Mouse (Mus musculus): ENCODE data around the gene Tmem251.

Tmem251 gene

DNA sequence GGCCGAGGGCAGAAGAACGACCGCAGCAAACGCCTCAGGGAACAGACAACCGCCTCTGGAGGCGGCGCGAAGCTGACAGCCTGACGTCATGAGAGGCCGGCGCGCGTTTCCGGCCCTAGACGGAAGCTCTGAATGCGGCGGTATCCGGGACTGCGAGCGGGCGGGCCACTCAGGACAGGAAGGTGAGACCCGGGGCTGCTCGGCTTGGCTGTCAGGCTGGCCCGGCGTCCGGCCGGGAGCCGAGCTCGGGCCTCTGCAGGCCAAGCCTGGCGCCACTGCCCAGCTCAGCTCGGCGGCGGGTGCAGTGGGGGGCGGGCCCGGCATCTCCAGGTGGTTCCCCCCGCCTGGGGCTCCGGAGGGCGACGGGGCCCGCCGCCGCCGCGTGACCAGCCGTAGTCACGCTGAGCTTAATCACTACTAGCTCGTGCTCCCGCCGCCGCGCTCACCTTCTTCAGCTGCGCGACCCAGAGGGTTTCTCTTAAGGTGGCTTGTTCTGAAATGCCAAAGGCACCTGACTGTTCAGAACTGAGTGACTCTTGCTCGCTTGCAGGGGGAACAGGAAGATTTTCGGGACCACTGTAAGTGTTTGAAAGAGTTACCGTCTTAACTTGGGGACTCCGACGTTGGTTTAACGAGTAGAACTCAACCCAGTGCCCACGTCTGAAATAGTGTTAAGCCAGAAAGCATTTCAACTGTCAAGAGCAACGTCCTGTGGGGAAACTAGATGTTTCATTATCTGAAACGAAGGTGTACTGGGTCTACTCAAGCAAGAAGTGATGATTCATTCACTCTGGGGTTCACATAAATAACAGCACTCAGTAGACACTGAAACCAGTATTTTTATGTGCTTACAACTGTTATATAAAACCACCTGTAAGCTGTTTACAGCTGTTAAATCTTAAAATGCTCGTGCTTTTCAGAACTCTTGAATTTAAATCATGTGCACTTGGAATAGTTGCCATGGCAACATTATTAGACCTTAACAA, at the start of gene Tmem251, which contains the start of gene Moap1:
Gene Tmem251 (plus strand): TSS at position 174 of the 986 bp plus-strand sequence.
Gene Moap1 (minus strand): TSS at position 73 of the 986 bp plus-strand sequence.
- H3K36me3 ChIP-seq (ENCODE audit: control insufficient read depth, insufficient read depth, low read length, poor library complexity, severe bottlenecking), result no peaks in the 10 kb centered on the region

DNA sequence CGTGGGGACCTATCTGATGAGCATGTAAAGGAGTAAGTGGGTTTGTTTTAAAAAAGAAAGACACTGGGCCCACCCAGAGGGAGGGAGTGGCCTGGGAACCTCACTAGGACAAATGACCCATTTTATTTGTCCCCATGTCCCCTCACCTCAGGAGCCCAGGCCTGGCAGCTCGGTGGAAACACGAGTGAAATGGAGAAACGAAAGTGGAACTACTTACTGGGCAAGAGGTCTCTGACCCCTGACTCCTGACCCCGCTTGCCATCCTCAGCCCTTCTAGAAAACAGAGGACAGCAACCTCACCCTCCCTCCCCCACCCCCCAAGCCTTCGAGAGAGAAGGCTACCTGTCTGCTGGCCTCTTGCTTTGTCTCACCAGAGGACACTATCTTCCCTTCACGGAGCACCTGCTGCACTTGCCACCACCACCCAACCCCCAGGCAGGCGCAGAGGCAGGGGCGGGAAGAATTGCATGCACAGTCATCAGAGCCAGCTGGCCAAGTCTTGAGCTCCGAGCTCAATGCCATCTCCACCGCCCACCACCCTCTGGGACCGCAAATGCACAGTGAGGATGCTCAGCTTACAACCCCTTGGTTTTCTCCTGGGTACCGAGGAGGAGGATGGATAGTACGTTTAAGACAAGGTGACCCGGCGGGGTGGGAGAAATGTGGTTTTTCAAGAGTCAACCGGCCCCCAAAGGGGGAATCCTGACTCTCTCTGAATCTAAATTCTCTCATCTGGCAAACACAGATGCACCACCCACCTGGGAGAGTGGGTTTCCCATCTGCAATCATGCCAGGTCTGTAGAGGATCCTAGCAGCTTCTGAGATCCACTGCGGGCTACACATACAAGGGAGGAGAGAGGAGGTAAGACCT, 48.0 kb upstream of the Tmem251 start:
- H3K27me3 ChIP-seq (ENCODE audit: control insufficient read depth, insufficient read depth, low read length, poor library complexity, severe bottlenecking), result no peaks in the 10 kb centered on the region
- DNase-seq (ENCODE audit: low read depth, low spot score), result no peak
- no peaks in the 10 kb centered on the region for H3K36me3 ChIP-seq (ENCODE audit: control insufficient read depth, insufficient read depth, low read length, poor library complexity, severe bottlenecking)

More for the DNA sequence above, at the start of gene Tmem251, which contains the start of gene Moap1:
- DNase-seq (ENCODE audit: low read depth, low spot score), result peak; percentile 93
- H3K27me3 ChIP-seq (ENCODE audit: control insufficient read depth, insufficient read depth, low read length, poor library complexity, severe bottlenecking), result no peaks in the 10 kb centered on the region

DNA sequence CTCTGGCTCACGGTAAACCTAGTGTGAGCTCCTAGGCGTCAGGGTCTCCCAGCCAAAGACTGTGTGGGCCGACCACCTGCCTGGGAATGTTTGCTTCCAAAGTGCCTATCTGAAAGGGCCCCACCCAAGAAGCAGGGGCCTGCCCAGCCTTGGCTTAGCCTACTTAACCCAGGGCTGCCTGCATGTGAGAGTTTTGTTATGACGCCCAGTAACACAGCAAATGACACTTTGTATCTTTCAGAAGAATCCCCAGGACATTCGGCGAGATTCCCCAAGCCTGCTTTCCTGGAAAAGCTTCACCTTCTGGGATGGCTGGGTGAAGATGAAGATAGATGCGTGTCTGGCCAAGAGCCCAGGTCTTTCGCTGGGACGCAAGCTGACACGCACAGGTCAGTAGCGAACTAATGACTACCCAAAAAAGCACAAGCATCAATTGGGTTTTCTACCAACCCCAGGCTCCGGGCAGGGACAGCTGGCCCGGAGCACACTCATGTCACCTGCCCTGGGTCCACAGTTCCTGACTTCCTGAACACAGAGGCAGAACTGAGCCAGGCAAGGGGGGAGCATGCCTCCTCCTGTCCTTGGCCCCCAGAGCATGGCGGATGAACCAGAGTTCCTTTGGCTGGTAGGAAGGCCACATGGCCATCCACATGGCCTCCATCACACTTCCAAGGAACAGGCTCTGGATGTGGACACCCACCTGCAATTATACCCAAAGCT, 46.8 kb upstream of the Tmem251 start:
- no peak for DNase-seq (ENCODE audit: low read depth, low spot score)
- H3K27me3 ChIP-seq (ENCODE audit: control insufficient read depth, insufficient read depth, low read length, poor library complexity, severe bottlenecking), result no peaks in the 10 kb centered on the region
- H3K36me3 ChIP-seq (ENCODE audit: control insufficient read depth, insufficient read depth, low read length, poor library complexity, severe bottlenecking), result no peaks in the 10 kb centered on the region

DNA sequence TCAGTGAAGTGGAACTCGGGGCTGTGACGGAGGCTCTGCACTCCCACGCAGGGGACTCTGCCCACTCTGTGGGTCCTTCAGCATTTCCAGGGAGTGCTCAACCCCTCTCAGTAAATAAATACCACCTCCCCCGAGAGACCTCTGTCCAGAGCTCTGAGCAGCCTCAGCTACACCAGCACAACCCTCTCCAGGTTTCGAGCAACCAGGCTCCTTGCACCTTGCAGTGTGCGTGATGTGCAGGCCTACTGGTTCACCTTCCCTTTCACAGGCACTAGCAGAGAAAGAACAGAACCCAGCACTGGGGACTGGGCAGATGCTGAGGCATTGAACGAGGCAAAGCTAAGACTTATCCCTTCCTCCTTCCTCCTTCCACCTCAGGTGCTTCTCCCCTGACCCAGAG, 46.2 kb upstream of the Tmem251 start:
- H3K36me3 ChIP-seq (ENCODE audit: control insufficient read depth, insufficient read depth, low read length, poor library complexity, severe bottlenecking), result no peaks in the 10 kb centered on the region
- no peaks in the 10 kb centered on the region for H3K27me3 ChIP-seq (ENCODE audit: control insufficient read depth, insufficient read depth, low read length, poor library complexity, severe bottlenecking)
- DNase-seq (ENCODE audit: low read depth, low spot score), result no peak

DNA sequence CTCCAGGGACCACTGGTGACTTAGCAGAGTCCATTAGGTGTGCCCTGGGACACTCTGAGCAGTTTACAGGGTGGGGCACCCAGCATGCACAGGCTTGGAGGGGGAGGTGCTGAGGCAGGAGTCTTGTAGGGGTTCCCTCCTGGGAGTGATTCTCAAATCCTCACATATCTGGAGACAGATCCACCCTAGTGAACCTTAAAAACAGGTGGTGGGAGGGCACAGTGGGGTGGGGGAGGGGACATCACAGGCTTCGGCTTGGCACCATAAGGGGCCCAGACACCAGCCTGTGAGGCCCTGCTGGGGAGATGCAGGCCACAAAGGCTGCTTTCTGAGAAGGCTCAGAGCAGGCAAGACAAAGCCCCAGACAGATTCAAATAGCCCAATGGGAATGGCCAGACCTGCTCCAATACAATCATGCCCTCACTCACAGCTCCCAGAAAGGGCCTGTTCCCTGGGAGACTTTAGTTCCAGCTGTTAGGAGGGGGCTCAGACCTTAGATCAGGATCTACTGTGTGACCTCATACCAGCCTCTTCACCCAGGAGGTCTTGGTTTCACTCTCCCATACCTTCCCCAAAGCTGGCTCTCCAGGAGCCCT, 45.4 kb upstream of the Tmem251 start:
- no peak for DNase-seq (ENCODE audit: low read depth, low spot score)
- Histone ChIP-seq H3K36me3 (ENCODE audit: control insufficient read depth, insufficient read depth, low read length, poor library complexity, severe bottlenecking) (no peaks in the 10 kb centered on the region), H3K27me3 (ENCODE audit: control insufficient read depth, insufficient read depth, low read length, poor library complexity, severe bottlenecking) (no peaks in the 10 kb centered on the region)

DNA sequence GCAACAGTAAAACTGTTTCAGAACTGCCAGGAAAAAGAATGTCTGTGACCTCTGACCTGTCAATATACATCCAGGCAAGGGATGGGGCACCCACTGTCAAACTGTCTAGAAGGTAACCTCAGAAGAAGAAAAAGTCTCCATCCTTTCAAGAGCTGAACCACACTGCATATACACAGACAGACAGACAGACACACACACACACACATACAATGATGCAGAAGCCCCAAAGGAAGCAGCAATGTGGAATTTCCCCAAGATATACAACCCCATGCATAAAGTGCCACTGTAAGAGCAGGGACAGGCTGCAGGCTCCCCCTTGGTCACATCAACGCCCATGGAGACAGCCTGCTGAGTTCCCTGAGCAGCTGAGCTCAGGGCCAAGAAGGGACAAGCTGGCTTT, 44.4 kb upstream of the Tmem251 start:
- no peaks in the 10 kb centered on the region for H3K27me3 ChIP-seq (ENCODE audit: control insufficient read depth, insufficient read depth, low read length, poor library complexity, severe bottlenecking)
- no peak for DNase-seq (ENCODE audit: low read depth, low spot score)
- no peaks in the 10 kb centered on the region for H3K36me3 ChIP-seq (ENCODE audit: control insufficient read depth, insufficient read depth, low read length, poor library complexity, severe bottlenecking)

DNA sequence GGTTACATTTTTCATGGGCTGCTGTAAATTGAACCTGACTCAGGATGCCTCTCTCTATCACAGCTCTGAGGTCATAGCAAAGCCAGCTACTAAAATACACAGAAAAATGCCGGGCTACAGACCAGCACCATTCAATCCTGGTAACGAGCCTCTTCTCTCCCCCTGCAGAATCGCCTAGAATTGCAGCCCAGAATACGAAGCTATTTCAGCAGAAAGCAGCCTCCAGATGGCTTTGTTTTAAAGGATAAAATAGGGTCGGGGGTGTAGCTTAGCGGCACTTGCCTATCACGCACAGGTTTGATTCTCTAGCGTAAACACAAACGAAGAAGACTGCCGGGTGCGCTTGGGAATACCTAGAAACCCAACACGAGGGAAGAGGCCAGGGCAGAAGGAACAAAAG, 43.1 kb upstream of the Tmem251 start:
- no peaks in the 10 kb centered on the region for H3K27me3 ChIP-seq (ENCODE audit: control insufficient read depth, insufficient read depth, low read length, poor library complexity, severe bottlenecking)
- DNase-seq (ENCODE audit: low read depth, low spot score), result no peak
- no peaks in the 10 kb centered on the region for H3K36me3 ChIP-seq (ENCODE audit: control insufficient read depth, insufficient read depth, low read length, poor library complexity, severe bottlenecking)

DNA sequence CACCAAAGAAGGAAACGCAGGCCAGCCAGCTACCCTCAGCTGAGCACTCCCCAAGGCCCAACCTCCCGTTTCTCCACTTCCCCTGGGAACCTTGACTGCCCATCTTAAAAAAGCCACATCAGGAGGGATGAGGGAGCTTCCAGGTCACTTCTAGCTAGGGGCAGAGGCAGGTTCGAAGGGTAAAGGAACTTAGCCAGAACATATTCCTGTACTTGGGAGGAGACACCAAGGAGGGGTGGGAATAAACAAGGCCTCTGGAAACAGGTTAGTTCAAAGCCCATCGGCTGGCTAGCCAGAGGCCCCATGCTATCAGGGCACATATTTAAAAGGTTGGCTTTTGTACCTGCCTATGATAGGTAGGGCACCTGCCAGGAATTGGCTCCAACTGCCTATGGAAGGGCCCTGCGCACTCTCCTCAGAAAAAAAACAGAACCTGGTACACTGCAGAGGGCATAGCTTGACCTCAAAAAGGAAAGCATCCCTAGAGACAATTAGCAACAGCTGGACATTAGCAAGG, 41.8 kb upstream of the Tmem251 start:
- no peaks in the 10 kb centered on the region for H3K36me3 ChIP-seq (ENCODE audit: control insufficient read depth, insufficient read depth, low read length, poor library complexity, severe bottlenecking)
- no peaks in the 10 kb centered on the region for H3K27me3 ChIP-seq (ENCODE audit: control insufficient read depth, insufficient read depth, low read length, poor library complexity, severe bottlenecking)
- no peak for DNase-seq (ENCODE audit: low read depth, low spot score)

DNA sequence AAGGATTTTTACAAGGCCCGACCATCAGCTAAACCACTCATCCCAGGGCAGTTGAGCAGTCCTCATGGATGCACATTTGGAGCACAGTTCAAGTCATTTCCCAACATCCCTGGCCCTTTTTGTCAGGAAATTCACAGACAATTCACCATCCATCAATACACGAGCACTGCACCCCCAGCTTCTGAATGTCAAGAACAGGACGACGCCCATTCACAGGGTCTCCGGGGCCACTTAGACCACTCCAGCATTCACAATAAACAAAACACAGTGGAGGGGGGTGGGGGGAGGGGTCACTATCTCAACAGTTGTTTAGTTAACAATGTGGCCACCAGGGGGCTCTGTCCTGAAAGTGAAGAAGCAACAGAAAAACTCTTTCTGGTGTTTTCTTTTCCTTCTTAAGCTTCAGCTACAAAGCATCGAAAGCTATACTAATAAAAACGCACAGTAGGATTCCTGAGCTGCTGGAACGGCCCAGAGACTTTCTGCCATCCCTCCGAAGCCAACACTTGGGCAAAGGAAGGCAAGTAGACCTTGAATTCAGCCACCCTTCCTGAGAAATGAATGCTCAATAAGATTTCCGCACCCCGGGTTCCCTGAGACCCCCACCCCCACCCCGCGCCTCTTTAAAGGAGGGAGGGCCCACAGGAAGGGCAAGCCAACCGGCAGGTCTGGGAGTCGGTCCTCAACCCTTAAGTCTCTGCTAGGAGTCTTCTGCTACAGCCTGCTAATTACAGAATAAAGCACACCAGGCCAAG, 41.0 kb upstream of the Tmem251 start:
- Histone ChIP-seq H3K36me3 (ENCODE audit: control insufficient read depth, insufficient read depth, low read length, poor library complexity, severe bottlenecking) (no peaks in the 10 kb centered on the region), H3K27me3 (ENCODE audit: control insufficient read depth, insufficient read depth, low read length, poor library complexity, severe bottlenecking) (no peaks in the 10 kb centered on the region)
- DNase-seq (ENCODE audit: low read depth, low spot score), result peak; percentile 91

DNA sequence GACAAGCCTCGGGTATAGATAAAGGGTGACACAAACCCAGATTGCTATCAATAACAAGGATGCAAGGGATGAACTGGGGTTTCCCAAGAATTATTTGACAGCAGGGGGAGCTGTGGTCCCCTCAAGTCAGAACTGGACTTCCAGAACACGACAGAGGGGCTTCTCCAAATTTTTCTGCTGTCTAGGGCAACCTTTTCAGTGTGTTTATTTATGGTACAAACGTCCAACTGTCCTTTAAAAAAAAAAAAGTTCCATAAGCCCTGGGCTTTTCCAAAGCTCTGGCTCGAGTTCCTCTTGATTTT, 40.5 kb upstream of the Tmem251 start:
- Histone ChIP-seq H3K27me3 (ENCODE audit: control insufficient read depth, insufficient read depth, low read length, poor library complexity, severe bottlenecking) (no peaks in the 10 kb centered on the region), H3K36me3 (ENCODE audit: control insufficient read depth, insufficient read depth, low read length, poor library complexity, severe bottlenecking) (no peaks in the 10 kb centered on the region)
- no peak for DNase-seq (ENCODE audit: low read depth, low spot score)

DNA sequence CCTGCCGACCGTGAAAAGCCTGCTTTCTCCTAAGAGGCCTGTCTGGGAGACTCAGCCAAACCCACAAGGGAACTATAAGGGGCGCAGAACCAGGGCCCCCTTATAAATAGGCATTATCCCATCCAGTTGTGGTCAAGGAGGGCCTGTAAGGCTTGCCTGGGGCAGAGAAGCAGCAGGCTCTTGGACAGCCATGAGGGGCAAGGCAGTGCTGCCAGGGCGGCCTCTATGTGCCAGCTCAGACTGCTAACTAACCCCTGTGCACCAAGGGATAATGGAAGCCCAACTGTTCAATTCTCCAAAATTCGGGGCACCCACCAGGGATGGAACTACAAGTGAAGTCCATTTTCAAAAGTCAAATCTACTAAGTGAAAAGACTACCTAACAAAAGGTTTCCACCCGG, 40.1 kb upstream of the Tmem251 start:
- DNase-seq (ENCODE audit: low read depth, low spot score), result no peak
- Histone ChIP-seq H3K36me3 (ENCODE audit: control insufficient read depth, insufficient read depth, low read length, poor library complexity, severe bottlenecking) (no peaks in the 10 kb centered on the region), H3K27me3 (ENCODE audit: control insufficient read depth, insufficient read depth, low read length, poor library complexity, severe bottlenecking) (no peaks in the 10 kb centered on the region)

DNA sequence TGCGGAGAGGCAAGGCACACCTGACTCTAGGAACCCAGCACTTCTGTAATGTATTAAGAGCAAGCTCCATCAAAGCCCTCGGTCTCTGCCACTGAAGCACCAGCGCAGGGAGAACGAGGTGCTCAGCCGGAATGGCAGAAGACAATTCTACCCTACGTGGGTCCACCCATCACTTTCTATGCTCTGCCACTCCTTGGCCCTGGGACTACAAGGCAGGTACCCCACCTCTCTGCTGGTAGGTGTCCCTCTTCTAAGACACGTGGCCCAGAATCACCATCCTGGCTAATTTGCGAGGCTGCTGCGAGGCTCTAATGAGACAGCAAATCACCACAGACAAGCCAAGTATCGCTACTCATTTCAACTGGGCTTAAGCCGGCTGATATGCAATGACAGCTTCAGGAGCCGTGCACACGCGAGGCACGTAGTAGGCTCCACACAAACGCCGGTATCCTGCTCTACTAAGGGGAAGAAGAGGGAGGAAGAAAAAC, 39.6 kb upstream of the Tmem251 start:
- no peaks in the 10 kb centered on the region for H3K36me3 ChIP-seq (ENCODE audit: control insufficient read depth, insufficient read depth, low read length, poor library complexity, severe bottlenecking)
- H3K27me3 ChIP-seq (ENCODE audit: control insufficient read depth, insufficient read depth, low read length, poor library complexity, severe bottlenecking), result no peaks in the 10 kb centered on the region
- DNase-seq (ENCODE audit: low read depth, low spot score), result peak; percentile 41

DNA sequence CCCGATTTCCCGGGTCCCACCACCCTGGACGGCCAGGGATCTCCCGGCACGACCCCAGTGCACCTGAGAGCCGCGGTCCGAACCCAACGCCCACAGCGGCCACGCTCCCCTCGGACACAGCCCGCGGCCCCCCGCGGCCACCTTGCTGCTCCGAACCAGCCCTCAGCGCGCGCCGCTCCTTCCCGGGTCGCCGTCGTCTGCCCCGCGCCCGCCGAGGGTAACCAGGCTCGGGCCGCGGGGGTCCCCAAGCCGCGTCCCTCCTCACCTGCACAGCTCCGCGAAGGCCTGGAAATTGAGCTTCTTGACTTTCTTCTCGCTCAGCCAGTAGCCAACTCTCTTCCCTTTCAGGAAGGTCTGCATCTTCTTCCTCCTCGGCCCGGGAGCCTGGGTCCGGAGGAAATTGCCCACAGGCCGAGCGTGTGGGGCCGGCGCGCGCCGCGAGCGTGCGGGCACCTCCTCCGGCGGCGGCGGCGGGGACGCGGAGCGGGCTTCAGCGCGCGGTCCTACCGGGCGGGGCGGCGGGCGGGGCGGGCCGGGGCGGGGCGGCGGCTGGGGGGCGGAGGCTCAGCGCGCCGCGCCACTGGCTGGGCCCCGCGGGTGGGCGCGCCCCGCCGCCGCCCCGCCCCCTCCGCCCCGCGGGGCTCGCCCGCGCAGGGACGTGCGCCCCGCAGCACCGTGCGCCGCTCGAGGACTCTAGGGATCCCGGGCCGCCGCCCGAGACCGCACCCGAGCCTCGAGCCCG, 38.9 kb upstream of the Tmem251 start, which contains the start of gene Itpk1:
Gene Itpk1 (minus strand): TSS at position 474 of the 742 bp plus-strand sequence.
- peak; percentile 72 for DNase-seq (ENCODE audit: low read depth, low spot score)
- no peaks in the 10 kb centered on the region for H3K27me3 ChIP-seq (ENCODE audit: control insufficient read depth, insufficient read depth, low read length, poor library complexity, severe bottlenecking)
- no peaks in the 10 kb centered on the region for H3K36me3 ChIP-seq (ENCODE audit: control insufficient read depth, insufficient read depth, low read length, poor library complexity, severe bottlenecking)
